Mouse (Mus musculus): ENCODE measurements around the gene Adipor2. TPM values are rescaled to one million over a fixed set of nuclear protein-coding genes. Genes with fewer than 3 reads are reported as not detected.

Adipor2 gene
- polyA plus RNA-seq, 1 experiment = 32.5 TPM

- DNase-seq (ENCODE audit: extremely low spot score in 1 of 2, low spot score in 1 of 2) = no peak
Observed at GRCm38 (mm10) chr6:119358020-119358571, 59.4 kb downstream of the Adipor2 start.

DNA sequence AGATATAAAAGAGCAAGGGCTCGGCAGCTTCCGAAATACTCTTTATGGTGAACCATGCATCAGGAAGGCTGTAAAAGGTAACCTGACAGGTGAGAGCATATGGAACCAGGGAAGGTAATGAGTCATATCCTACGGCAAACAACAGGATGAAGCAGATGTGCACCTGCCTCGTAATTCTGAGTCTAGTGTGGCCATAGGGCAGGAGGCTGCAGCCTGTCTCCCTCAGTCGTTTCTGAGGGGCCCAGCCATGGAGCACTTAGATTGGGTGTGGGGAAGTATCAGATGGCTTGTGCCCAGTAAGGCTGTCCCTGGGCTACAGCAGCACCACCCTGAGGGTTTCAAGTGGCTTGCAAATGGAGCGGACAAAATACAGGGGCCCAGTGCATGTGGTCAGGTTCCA lies 65.0 kb downstream of the Adipor2 start:
- no peak for DNase-seq (ENCODE audit: extremely low spot score in 1 of 2, low spot score in 1 of 2)

DNA sequence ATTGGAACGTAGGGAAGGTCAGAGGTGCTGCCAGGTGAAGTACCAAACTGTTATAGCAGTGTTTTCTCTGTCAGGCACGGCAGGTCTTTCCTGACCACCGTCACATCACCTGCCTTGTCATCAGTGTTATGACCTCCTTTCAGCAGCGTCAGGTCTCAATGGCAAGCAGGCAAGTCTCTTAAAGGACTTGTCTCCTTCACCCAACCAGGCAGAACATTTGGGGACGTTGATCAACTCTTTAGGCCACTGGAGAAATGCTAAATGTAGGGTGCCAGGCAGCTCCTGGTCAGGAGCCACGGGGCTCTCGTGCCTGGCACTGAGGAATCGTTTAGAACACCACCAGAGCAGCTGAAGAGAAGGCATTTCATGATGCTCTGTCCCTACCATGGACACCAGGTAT lies 65.8 kb downstream of the Adipor2 start:
- DNase-seq (ENCODE audit: extremely low spot score in 1 of 2, low spot score in 1 of 2) = no peak

- DNase-seq (ENCODE audit: extremely low spot score in 1 of 2, low spot score in 1 of 2) = no peak
Observed at GRCm38 (mm10) chr6:119350703-119351198, 66.8 kb downstream of the Adipor2 start.

- peak; percentile 74 to 96 for DNase-seq (ENCODE audit: extremely low spot score in 1 of 2, low spot score in 1 of 2)
Observed at GRCm38 (mm10) chr6:119348234-119348633, 69.3 kb downstream of the Adipor2 start.

GRCm38 (mm10) chr6:119347813-119348212 lies 69.7 kb downstream of the Adipor2 start:
- DNase-seq (ENCODE audit: extremely low spot score in 1 of 2, low spot score in 1 of 2) = peak in 1 of 2 experiments; percentile 20

DNA sequence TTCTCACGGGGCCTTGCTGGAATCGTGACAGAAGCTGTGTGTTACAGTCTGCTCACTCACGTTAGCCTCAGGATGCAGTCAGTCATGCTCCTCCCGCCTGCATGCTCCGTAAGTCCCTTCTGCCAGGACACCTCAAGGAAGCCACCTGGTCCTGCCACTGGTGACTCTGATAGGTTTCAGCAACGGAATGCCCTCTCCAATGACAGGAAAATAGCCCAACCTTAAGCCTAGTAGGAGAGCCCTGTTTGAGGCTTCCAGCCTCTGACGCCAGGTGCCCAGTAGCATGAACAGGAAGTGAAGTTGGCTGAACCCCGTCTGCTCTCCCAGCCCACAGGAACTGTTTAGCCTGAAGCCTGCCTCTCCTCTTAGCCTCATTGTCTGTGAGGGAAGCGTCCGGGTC lies 71.2 kb downstream of the Adipor2 start:
- no peak for DNase-seq (ENCODE audit: extremely low spot score in 1 of 2, low spot score in 1 of 2)

- DNase-seq (ENCODE audit: extremely low spot score in 1 of 2, low spot score in 1 of 2) = peak in 1 of 2 experiments; percentile 72
Observed at GRCm38 (mm10) chr6:119341409-119341808, 76.1 kb downstream of the Adipor2 start.

- no peak for DNase-seq (ENCODE audit: extremely low spot score in 1 of 2, low spot score in 1 of 2)
Observed at GRCm38 (mm10) chr6:119338121-119338912, 79.2 kb downstream of the Adipor2 start.

DNA sequence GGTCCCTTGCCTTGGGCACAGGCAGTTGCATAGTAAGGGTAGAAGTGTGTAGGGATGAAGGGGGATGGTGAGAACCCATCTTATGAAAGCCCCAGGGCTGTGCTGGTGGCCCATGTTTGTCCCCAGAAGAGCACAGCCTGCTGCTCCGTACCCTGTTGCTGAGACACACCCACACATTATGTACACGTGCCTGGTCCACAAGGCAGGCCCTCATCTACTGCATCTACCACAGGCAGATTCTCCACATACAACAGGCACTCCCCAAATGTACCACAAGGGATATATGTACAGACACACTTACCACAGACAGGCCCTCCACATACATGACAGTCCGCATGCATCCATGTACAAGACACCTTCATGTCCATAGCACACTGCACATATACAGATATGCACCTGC lies 80.2 kb downstream of the Adipor2 start:
- DNase-seq (ENCODE audit: extremely low spot score in 1 of 2, low spot score in 1 of 2) = no peak

- no peak for DNase-seq (ENCODE audit: extremely low spot score in 1 of 2, low spot score in 1 of 2)
Observed at GRCm38 (mm10) chr6:119336124-119336523, 81.4 kb downstream of the Adipor2 start.

- DNase-seq (ENCODE audit: extremely low spot score in 1 of 2, low spot score in 1 of 2) = no peak
Observed at GRCm38 (mm10) chr6:119333831-119334230, 83.7 kb downstream of the Adipor2 start.

DNA sequence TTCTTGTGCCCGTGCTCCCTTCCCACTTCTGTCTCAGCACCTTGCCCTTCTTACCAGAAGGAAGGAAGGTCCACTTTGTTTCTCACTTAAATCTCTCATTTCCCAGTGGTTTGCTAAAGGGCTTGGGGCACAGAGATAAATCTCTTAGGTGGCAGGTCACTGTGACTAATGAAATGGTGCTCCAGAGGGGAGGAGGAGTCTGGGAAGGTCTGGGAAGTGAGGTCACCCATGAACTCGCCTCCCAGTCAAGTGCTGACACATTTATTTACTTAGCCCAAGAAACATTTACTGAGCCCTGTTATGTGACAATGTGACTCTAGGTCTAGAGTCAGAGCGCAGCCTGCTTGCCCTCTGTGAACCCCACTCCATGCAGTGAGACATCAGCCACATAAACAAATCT lies 84.3 kb downstream of the Adipor2 start:
- DNase-seq (ENCODE audit: extremely low spot score in 1 of 2, low spot score in 1 of 2) = no peak

DNA sequence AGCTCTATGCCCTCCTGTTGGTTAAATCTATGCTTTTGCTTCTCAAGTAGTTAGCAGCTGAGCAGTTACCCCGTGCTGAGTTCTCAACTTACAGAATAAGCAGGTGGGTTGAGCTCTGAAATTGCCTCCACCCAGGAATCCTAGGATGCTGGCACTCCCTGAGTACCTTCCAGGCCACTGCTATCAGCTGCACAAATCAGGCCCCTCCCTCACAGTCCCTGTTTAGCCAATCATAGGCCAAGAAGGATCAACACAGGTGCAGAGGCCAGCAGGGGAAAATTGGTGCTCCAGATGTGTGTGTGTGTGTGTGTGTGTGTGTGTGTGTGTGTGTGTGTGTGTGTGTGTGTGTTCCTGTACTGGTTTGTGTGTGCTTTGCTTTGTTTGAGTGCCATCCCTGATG lies 85.4 kb downstream of the Adipor2 start:
- DNase-seq (ENCODE audit: extremely low spot score in 1 of 2, low spot score in 1 of 2) = no peak

DNA sequence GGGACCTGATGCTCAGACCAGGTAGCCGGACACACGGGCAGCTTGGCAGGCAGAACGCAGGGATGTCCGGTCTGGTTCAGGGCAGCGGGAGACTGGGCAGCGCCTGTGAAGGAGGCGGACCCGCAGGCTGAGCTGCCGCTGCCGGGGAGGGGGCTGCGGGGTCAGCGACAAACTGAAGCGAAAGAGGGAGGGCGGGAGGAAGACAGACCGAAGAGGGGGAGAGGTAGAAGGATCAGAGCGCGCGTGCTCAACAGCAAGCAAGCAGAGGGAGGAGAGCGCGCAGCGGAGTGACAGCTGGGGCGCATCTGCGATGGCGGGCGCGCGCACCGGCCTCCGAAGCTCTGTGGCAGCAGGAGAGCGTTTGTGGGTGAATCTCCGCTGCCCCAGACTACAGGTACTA lies 87.0 kb downstream of the Adipor2 start, which contains the start of gene Lrtm2:
Lrtm2 (minus strand) TSS at position 261 of the 400 bp plus-strand sequence.
- peak; percentile 63 to 85 for DNase-seq (ENCODE audit: extremely low spot score in 1 of 2, low spot score in 1 of 2)

- DNase-seq (ENCODE audit: extremely low spot score in 1 of 2, low spot score in 1 of 2) = peak in 1 of 2 experiments; percentile 54
Observed at GRCm38 (mm10) chr6:119329936-119330335, 87.6 kb downstream of the Adipor2 start.

- DNase-seq (ENCODE audit: extremely low spot score in 1 of 2, low spot score in 1 of 2) = peak; percentile 90 to 92
Observed at GRCm38 (mm10) chr6:119329215-119329714, 88.2 kb downstream of the Adipor2 start.

GRCm38 (mm10) chr6:119328521-119329115 lies 88.9 kb downstream of the Adipor2 start:
- peak in 1 of 2 experiments; percentile 49 for DNase-seq (ENCODE audit: extremely low spot score in 1 of 2, low spot score in 1 of 2)

DNA sequence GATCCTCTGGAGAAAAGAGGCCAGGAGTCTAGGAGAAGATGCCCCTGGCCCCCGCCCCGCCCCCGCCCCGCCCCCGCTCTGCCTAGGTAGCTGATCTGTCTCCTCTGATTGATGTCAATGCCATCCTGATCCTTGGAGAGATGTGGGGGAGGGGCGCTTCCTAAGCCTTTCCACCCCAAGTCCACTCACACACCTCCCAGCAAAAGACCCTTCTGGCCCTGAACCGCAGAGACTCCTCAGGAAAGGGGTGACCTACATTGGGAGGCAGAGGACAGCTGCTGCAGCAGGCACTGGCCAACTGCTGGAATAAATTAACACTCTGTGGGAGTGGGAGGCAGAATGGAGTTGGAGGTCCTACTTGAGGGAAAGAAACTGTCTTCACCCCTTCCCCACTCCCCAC lies 91.0 kb downstream of the Adipor2 start:
- no peak for DNase-seq (ENCODE audit: extremely low spot score in 1 of 2, low spot score in 1 of 2)

GRCm38 (mm10) chr6:119325978-119326377 lies 91.5 kb downstream of the Adipor2 start:
- peak in 1 of 2 experiments; percentile 45 for DNase-seq (ENCODE audit: extremely low spot score in 1 of 2, low spot score in 1 of 2)

- DNase-seq (ENCODE audit: extremely low spot score in 1 of 2, low spot score in 1 of 2) = no peak
Observed at GRCm38 (mm10) chr6:119324776-119325175, 92.7 kb downstream of the Adipor2 start.
